Mouse (Mus musculus) limb, embryonic 11.5 days (tissue): ENCODE results near the gene Slc26a1. TPM values are rescaled to one million over a fixed set of nuclear protein-coding genes. Genes with fewer than 3 reads are reported as not detected.

Experiments
- ATAC-seq: fragments of 200-750 bp; cut with Nextera tagmentation; 2 replicates; pipeline ENCODE4 v1.8.0; 2017; ENCODE audit warnings: low read depth; ENCODE audit not compliant: insufficient number of reproducible peaks, low FRiP score, low TSS enrichment
- DNase-seq: peaks from one replicate; pipeline ENCODE4 v3.0.0-alpha.2; 2015; ENCODE audit warnings: low spot score
- H3K27ac ChIP-seq: fragments of 300-500 bp; sonication (generic); replicated peaks from 2 replicates; pipeline ENCODE4 v1.5.1; 2014; ENCODE audit warnings: low read depth, mild to moderate bottlenecking, low read length
- H3K27me3 ChIP-seq: fragments of 300-500 bp; sonication (generic); 2 replicates; pipeline ENCODE4 v1.6.1; 2014; ENCODE audit warnings: mild to moderate bottlenecking, low read length, mixed read lengths; ENCODE audit not compliant: control insufficient read depth, insufficient read depth
- H3K36me3 ChIP-seq: fragments of 300-500 bp; sonication (generic); 2 replicates; pipeline ENCODE4 v1.6.1; 2014; ENCODE audit warnings: mild to moderate bottlenecking, low read length, moderate library complexity, mixed read lengths; ENCODE audit not compliant: control insufficient read depth, insufficient read depth
- H3K4me1 ChIP-seq: fragments of 300-500 bp; sonication (generic); 2 replicates; pipeline ENCODE4 v1.6.1; 2014; ENCODE audit warnings: low read length, mixed read lengths; ENCODE audit not compliant: control insufficient read depth, insufficient read depth
- H3K4me2 ChIP-seq: fragments of 300-500 bp; sonication (generic); 2 replicates; pipeline ENCODE4 v1.6.1; 2014; ENCODE audit warnings: low read depth, mild to moderate bottlenecking, moderate library complexity; ENCODE audit not compliant: severe bottlenecking
- H3K4me3 ChIP-seq: fragments of 300-500 bp; sonication (generic); 2 replicates; pipeline ENCODE4 v1.5.1; 2014; ENCODE audit warnings: low read depth, low read length
- H3K9ac ChIP-seq: fragments of 300-500 bp; sonication (generic); 2 replicates; pipeline ENCODE4 v1.6.1; 2014; ENCODE audit warnings: mild to moderate bottlenecking, low read length
- H3K9me3 ChIP-seq: fragments of 300-500 bp; sonication (generic); 2 replicates; pipeline ENCODE4 v1.6.1; 2016; ENCODE audit warnings: low read length; ENCODE audit not compliant: control insufficient read depth
- WGBS: fragments of 180-500 bp; shearing (Covaris S2); extraction: QIAGEN DNeasy Blood & Tissue Kit; methylation state at CpG from one replicate; pipeline ENCODE4 v1.1.7; 2014; 5-methylcytosine and 5-hydroxymethylcytosine counted together
- polyA plus RNA-seq: library from polyadenylated mRNA; unstranded; fragments of >200 nt; fragmentation: Nextera tagmentation; extraction: Ambion mirVana; gene quantifications from 2 replicates; pipeline ENCODE4 v1.2.1, GENCODE M21; 2014

Slc26a1 gene
- polyA plus RNA-seq, 1 experiment from 2014 or later: 0.84 TPM

- Histone ChIP-seq H3K4me2 (no peak overlapping the region), H3K27me3 (no peaks in the 10 kb centered on the region), H3K4me1 (no peaks in the 10 kb centered on the region), H3K27ac (no peak overlapping the region), H3K4me3 (no peak overlapping the region), H3K36me3 (peaks cover 7% of the 10 kb centered on the region; the same call in 1 of the 2 replicates), H3K9ac (no peak overlapping the region), H3K9me3 (no peaks in the 10 kb centered on the region)
- DNase-seq (no peak), ATAC-seq (no peak)
- WGBS: 91% methylated on average over 7 of the region's 7 CpGs
These were observed 25.0 kb downstream of the Slc26a1 start for GRCm38 (mm10) chr5:108650341-108650740.

GRCm38 (mm10) chr5:108648937-108649576 lies 26.3 kb downstream of the Slc26a1 start:
- WGBS: 94% methylated on average over 11 of the region's 11 CpGs
- no peak for DNase-seq

DNA sequence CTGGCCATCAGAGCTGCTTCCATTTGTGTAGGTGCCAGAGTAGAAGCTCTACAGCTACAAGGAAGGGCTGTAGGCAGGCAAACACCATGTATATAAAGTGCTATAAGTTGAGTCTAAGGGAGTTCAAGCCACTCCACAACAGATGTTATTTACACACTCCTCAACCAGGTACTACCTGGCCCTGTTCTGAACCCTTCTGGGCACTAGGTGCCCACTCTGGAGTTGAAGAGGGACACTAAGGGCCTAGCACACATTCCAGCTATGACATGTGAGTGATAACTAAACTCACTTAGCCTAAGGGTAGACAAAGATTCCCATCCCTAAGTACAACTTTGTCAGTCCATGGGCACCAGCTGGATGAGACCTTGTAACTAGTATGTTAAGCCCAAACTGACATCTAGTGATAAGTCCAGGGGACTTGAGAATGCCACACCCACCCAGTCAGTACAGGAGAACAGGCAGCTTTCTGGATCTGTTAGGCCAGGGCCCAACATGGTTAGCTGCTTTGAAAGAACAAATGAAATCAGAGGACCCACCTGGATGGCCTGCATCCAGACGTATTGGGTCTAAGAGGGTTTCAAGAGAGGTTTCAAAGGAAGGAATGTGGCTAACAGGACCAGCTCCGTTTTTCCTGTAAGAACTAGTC lies 27.4 kb downstream of the Slc26a1 start:
- DNase-seq (no peak), ATAC-seq (no peak)
- no peaks in the 10 kb centered on the region for H3K27me3 ChIP-seq
- 86% methylated on average over 2 of the region's 2 CpGs for WGBS
- H3K9me3 ChIP-seq: no peaks in the 10 kb centered on the region
- H3K27ac ChIP-seq: no peak overlapping the region
- no peak overlapping the region for H3K4me2 ChIP-seq
- no peak overlapping the region for H3K4me3 ChIP-seq
- H3K4me1 ChIP-seq: no peaks in the 10 kb centered on the region
- no peak overlapping the region for H3K9ac ChIP-seq
- H3K36me3 ChIP-seq: 0 out of 2 replicates have a peak, but pooled peaks cover 2% of the 10 kb centered on the region

More at GRCm38 (mm10) chr5:108648937-108649576, 26.3 kb downstream of the Slc26a1 start:
- ATAC-seq: no peak
- H3K9ac ChIP-seq: no peak overlapping the region
- no peaks in the 10 kb centered on the region for H3K27me3 ChIP-seq
- H3K36me3 ChIP-seq: peaks cover 4% of the 10 kb centered on the region; the same call in 1 of the 2 replicates
- no peak overlapping the region for H3K27ac ChIP-seq
- no peak overlapping the region for H3K4me3 ChIP-seq
- no peak overlapping the region for H3K4me2 ChIP-seq
- H3K4me1 ChIP-seq: no peaks in the 10 kb centered on the region
- no peaks in the 10 kb centered on the region for H3K9me3 ChIP-seq

DNA sequence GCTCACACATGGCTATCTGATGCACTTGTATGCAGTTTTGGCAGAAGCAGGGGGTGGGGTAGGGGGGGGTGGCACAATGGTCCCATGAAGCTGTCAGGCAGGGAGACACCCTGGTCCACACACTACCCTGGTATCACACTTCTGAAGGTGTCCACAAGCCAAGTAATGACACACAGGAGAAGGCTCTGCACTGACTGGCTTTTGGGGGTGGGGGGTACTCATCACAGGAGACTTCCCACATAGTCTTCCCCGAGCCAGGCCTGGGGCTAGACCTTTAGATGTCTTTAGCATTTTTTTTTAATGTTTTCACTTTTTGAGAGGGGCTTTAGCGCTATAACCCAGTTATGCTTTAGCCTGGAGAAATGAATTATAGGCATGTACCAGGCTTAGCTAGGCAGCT lies 28.1 kb downstream of the Slc26a1 start:
- ATAC-seq: no peak
- 90% methylated on average over 2 of the region's 2 CpGs for WGBS
- DNase-seq: no peak
- Histone ChIP-seq H3K36me3 (0 out of 2 replicates have a peak, but pooled peaks cover 2% of the 10 kb centered on the region), H3K9ac (no peak overlapping the region), H3K27me3 (no peaks in the 10 kb centered on the region), H3K9me3 (no peaks in the 10 kb centered on the region), H3K27ac (no peak overlapping the region), H3K4me1 (no peaks in the 10 kb centered on the region), H3K4me2 (no peak overlapping the region), H3K4me3 (no peak overlapping the region)

- WGBS: 91% methylated on average over 3 of the region's 3 CpGs
- DNase-seq (no peak), ATAC-seq (no peak)
- no peak overlapping the region for H3K4me3 ChIP-seq
- no peaks in the 10 kb centered on the region for H3K27me3 ChIP-seq
- 0 out of 2 replicates have a peak, but pooled peaks cover 2% of the 10 kb centered on the region for H3K36me3 ChIP-seq
- no peak overlapping the region for H3K4me2 ChIP-seq
- H3K9me3 ChIP-seq: no peaks in the 10 kb centered on the region
- H3K9ac ChIP-seq: no peak overlapping the region
- no peaks in the 10 kb centered on the region for H3K4me1 ChIP-seq
- no peak overlapping the region for H3K27ac ChIP-seq
These were observed 29.1 kb downstream of the Slc26a1 start for GRCm38 (mm10) chr5:108646343-108646660.

- Histone ChIP-seq H3K27ac (no peak overlapping the region), H3K4me1 (no peaks in the 10 kb centered on the region), H3K27me3 (no peaks in the 10 kb centered on the region), H3K4me2 (no peak overlapping the region), H3K9ac (no peak overlapping the region), H3K9me3 (no peaks in the 10 kb centered on the region), H3K4me3 (no peak overlapping the region), H3K36me3 (0 out of 2 replicates have a peak, but pooled peaks cover 2% of the 10 kb centered on the region)
- DNase-seq: no peak
- WGBS: 92% methylated on average over 9 of the region's 9 CpGs
- no peak for ATAC-seq
These were observed 29.6 kb downstream of the Slc26a1 start for GRCm38 (mm10) chr5:108645651-108646342.

GRCm38 (mm10) chr5:108643674-108644073 lies 31.7 kb downstream of the Slc26a1 start:
- DNase-seq: no peak
- H3K36me3 ChIP-seq: 0 out of 2 replicates have a peak, but pooled peaks cover 2% of the 10 kb centered on the region
- no peak overlapping the region for H3K27ac ChIP-seq
- no peak for ATAC-seq
- H3K9ac ChIP-seq: no peak overlapping the region
- H3K9me3 ChIP-seq: no peaks in the 10 kb centered on the region
- H3K4me3 ChIP-seq: no peak overlapping the region
- H3K4me1 ChIP-seq: no peaks in the 10 kb centered on the region
- H3K27me3 ChIP-seq: no peaks in the 10 kb centered on the region
- WGBS: 85% methylated on average over 2 of the region's 2 CpGs
- H3K4me2 ChIP-seq: no peak overlapping the region

- Histone ChIP-seq H3K9ac (no peak overlapping the region), H3K4me3 (no peak overlapping the region), H3K36me3 (no peaks in the 10 kb centered on the region), H3K27ac (no peak overlapping the region), H3K27me3 (no peaks in the 10 kb centered on the region), H3K4me2 (no peak overlapping the region), H3K9me3 (no peaks in the 10 kb centered on the region), H3K4me1 (no peaks in the 10 kb centered on the region)
- 78% methylated on average over 4 of the region's 4 CpGs for WGBS
- no peak for DNase-seq
- no peak for ATAC-seq
These were observed 39.2 kb downstream of the Slc26a1 start for GRCm38 (mm10) chr5:108636172-108636571.
